In genomic region chr4:139832281-139833035, GRCm38 (mm10) we compare ENCODE assay signal across 10 mouse cellular contexts. TPM values are rescaled to one million over a fixed set of nuclear protein-coding genes. Genes with fewer than 3 reads are reported as not detected.
DNase-seq lines count a peak whose midpoint lies in the region; ATAC-seq lines count a peak whose summit lies in the region.
"Had no signal": no experiment of that assay in that cellular context is flagged by ENCODE, and none has a peak within 500 bp of the region (broad histone marks: within the 10 kb centered on the region; RNA-seq: fewer than 3 reads in every experiment).

No protein-coding gene starts in this region.

- DNase-seq in kidney, adult 11 months, result no peak
- peak; percentile 61 for DNase-seq in limb, embryonic 11.5 days (ENCODE audit: low spot score)
- DNase-seq in urinary bladder, postnatal 4 days (ENCODE audit: low spot score in 2 of 2), result no peak
- DNase-seq in natural killer cell, adult 2 months (ENCODE audit: low spot score in 2 of 2), result no peak
- DNase-seq: kidney, postnatal 14 days; thymus, postnatal 25 days had no signal

- peaks cover 100% of the 10 kb centered on the region for H3K27me3 ChIP-seq in kidney, embryonic 16.5 days (ENCODE audit: insufficient read depth, low read length)
- peaks cover 100% of the 10 kb centered on the region for H3K27me3 ChIP-seq in forebrain, embryonic 12.5 days
- H3K27me3 ChIP-seq in limb, embryonic 11.5 days (ENCODE audit: control insufficient read depth, insufficient read depth, low read length), result peaks cover 97% of the 10 kb centered on the region
- H3K27me3 ChIP-seq in neural tube, embryonic 15.5 days (replicated peaks), result peaks cover 90% of the 10 kb centered on the region

- no peak overlapping the region for H3K27ac ChIP-seq in kidney, embryonic 16.5 days (ENCODE audit: low read length)
- no peak overlapping the region for H3K27ac ChIP-seq in forebrain, embryonic 12.5 days
- no peak overlapping the region for H3K27ac ChIP-seq in limb, embryonic 11.5 days (replicated peaks; ENCODE audit: low read depth, low read length)
- no peak overlapping the region; the same call in 1 of the 2 replicates for H3K27ac ChIP-seq in neural tube, embryonic 15.5 days (replicated peaks)

- H3K4me1 ChIP-seq in kidney, embryonic 16.5 days (ENCODE audit: insufficient read depth, low read length), result peaks cover 11% of the 10 kb centered on the region
- peaks cover 84% of the 10 kb centered on the region for H3K4me1 ChIP-seq in forebrain, embryonic 12.5 days
- H3K4me1 ChIP-seq in limb, embryonic 11.5 days (ENCODE audit: control insufficient read depth, insufficient read depth, low read length), result peaks cover 6% of the 10 kb centered on the region; the same call in 1 of the 2 replicates
- H3K4me1 ChIP-seq in neural tube, embryonic 15.5 days, result peaks cover 40% of the 10 kb centered on the region

- no peak overlapping the region for H3K9ac ChIP-seq in kidney, embryonic 16.5 days (replicated peaks; ENCODE audit: low read length)
- no peak overlapping the region for H3K9ac ChIP-seq in forebrain, embryonic 12.5 days
- H3K9ac ChIP-seq in limb, embryonic 11.5 days (ENCODE audit: low read length), result no peak overlapping the region
- H3K9ac ChIP-seq in neural tube, embryonic 15.5 days (replicated peaks), result no peak overlapping the region

- H3K9me3 ChIP-seq in kidney, embryonic 16.5 days (ENCODE audit: low read length), result no peaks in the 10 kb centered on the region
- no peaks in the 10 kb centered on the region for H3K9me3 ChIP-seq in forebrain, embryonic 12.5 days
- no peaks in the 10 kb centered on the region for H3K9me3 ChIP-seq in limb, embryonic 11.5 days (ENCODE audit: control insufficient read depth, low read length)
- H3K9me3 ChIP-seq in neural tube, embryonic 15.5 days (replicated peaks), result no peaks in the 10 kb centered on the region

- ATAC-seq in kidney, embryonic 16.5 days (ENCODE audit: low FRiP score, low TSS enrichment), result no peak
- no peak for ATAC-seq in forebrain, embryonic 12.5 days (ENCODE audit: low FRiP score)
- no peak for ATAC-seq in limb, embryonic 11.5 days (ENCODE audit: insufficient number of reproducible peaks, low FRiP score, low TSS enrichment, low read depth)
- ATAC-seq in neural tube, embryonic 15.5 days (ENCODE audit: low FRiP score), result no peak

- H3K4me3 ChIP-seq in kidney, embryonic 16.5 days (ENCODE audit: low read length), result peak overlapping the region; percentile 20
- peak overlapping the region; percentile 30 for H3K4me3 ChIP-seq in forebrain, embryonic 12.5 days (replicated peaks)
- H3K4me3 ChIP-seq in limb, embryonic 11.5 days (ENCODE audit: low read depth, low read length), result peak overlapping the region; percentile 15; the same call in 1 of the 2 replicates
- peak overlapping the region; percentile 18 for H3K4me3 ChIP-seq in neural tube, embryonic 15.5 days (replicated peaks)

- no peaks in the 10 kb centered on the region for H3K36me3 ChIP-seq in kidney, embryonic 16.5 days (ENCODE audit: insufficient read depth, low read length)
- H3K36me3 ChIP-seq in forebrain, embryonic 12.5 days (replicated peaks), result no peaks in the 10 kb centered on the region
- H3K36me3 ChIP-seq in limb, embryonic 11.5 days (ENCODE audit: control insufficient read depth, insufficient read depth, low read length), result no peaks in the 10 kb centered on the region
- no peaks in the 10 kb centered on the region for H3K36me3 ChIP-seq in neural tube, embryonic 15.5 days

- H3K4me2 ChIP-seq in kidney, embryonic 16.5 days (replicated peaks; ENCODE audit: low read depth, low read length), result peak overlapping the region; percentile 35
- peak overlapping the region; percentile 54 for H3K4me2 ChIP-seq in forebrain, embryonic 12.5 days
- peak overlapping the region; percentile 31; the same call in 1 of the 2 replicates for H3K4me2 ChIP-seq in limb, embryonic 11.5 days (ENCODE audit: low read depth, severe bottlenecking)
- H3K4me2 ChIP-seq in neural tube, embryonic 15.5 days, result peak overlapping the region; percentile 41

- 1% methylated on average over 54 of the region's 55 CpGs for WGBS in kidney, embryonic 16.5 days
- under 1% methylated on average over 55 of the region's 55 CpGs for WGBS in forebrain, embryonic 12.5 days
- under 1% methylated on average over 55 of the region's 55 CpGs for WGBS in limb, embryonic 11.5 days
- WGBS in neural tube, embryonic 15.5 days, result under 1% methylated on average over 55 of the region's 55 CpGs

RNA-seq across cellular contexts. Expression of gene Pax7, which starts 0.9 kb away (rescaled TPM):
- polyA plus RNA-seq in kidney, embryonic 16.5 days (2015; fragmentation: Nextera tagmentation; extraction: Ambion mirVana), result 0.03 TPM in 1 of 2 replicates, not detected in the other
- polyA plus RNA-seq in forebrain, embryonic 12.5 days (2016; fragmentation: Nextera tagmentation; extraction: Ambion mirVana), result 0.37 and 0.43 TPM in 2 replicates
- 0.25 and 0.31 TPM in 2 replicates for polyA plus RNA-seq in limb, embryonic 11.5 days (2014; fragmentation: Nextera tagmentation; extraction: Ambion mirVana)
- 0.14 and 0.17 TPM in 2 replicates for polyA plus RNA-seq in neural tube, embryonic 15.5 days (2015; fragmentation: Nextera tagmentation; extraction: Ambion mirVana)
- polyA plus RNA-seq: liver, embryonic 16.5 days had no signal
